Mouse (Mus musculus) ovary, adult 18-20 months (tissue): ENCODE measurements around the gene Jmjd4.
A peak's percentile ranks its signal among the peaks of the same experiment; 100 is the strongest.

Source experiments
- DNase-seq: peaks from one replicate; pipeline ENCODE4 v3.0.0; 2022; ENCODE audit warnings: low spot score, mixed read lengths

Jmjd4 gene

GRCm38 (mm10) chr11:59471413-59472325 lies 21.8 kb downstream of the Jmjd4 start:
- DNase-seq: no peak

GRCm38 (mm10) chr11:59472326-59472677 lies 22.5 kb downstream of the Jmjd4 start, which contains the start of gene Zfp867:
Gene Zfp867, minus strand, starts transcription at chr11:59472474.
- DNase-seq: peak; percentile 73

- no peak for DNase-seq
These were observed 27.4 kb downstream of the Jmjd4 start for GRCm38 (mm10) chr11:59477240-59477639.

GRCm38 (mm10) chr11:59483212-59483611 lies 33.4 kb downstream of the Jmjd4 start:
- no peak for DNase-seq

- DNase-seq: no peak
These were observed 35.8 kb downstream of the Jmjd4 start for GRCm38 (mm10) chr11:59485641-59486040.

- no peak for DNase-seq
These were observed 36.4 kb downstream of the Jmjd4 start for GRCm38 (mm10) chr11:59486222-59486621.

- DNase-seq: no peak
These were observed 46.9 kb downstream of the Jmjd4 start for GRCm38 (mm10) chr11:59496672-59497310.

- DNase-seq: no peak
These were observed 47.9 kb downstream of the Jmjd4 start for GRCm38 (mm10) chr11:59497747-59498146.

- DNase-seq: no peak
These were observed 52.3 kb downstream of the Jmjd4 start for GRCm38 (mm10) chr11:59501978-59502700.

GRCm38 (mm10) chr11:59505351-59505838 lies 55.5 kb downstream of the Jmjd4 start:
- DNase-seq: peak; percentile 53

- peak; percentile 89 for DNase-seq
These were observed 56.2 kb downstream of the Jmjd4 start for GRCm38 (mm10) chr11:59505839-59506712.

GRCm38 (mm10) chr11:59506713-59507074 lies 56.8 kb downstream of the Jmjd4 start:
- no peak for DNase-seq
